Mouse (Mus musculus) liver, embryonic 14.5 days (tissue): Measurements from ENCODE around the gene Fcgr1.
"Not testable (repeated sequence)": the region's sequence is repeated elsewhere in the genome, so short reads cannot be mapped to it uniquely, and the experiment has no call there.

ENCODE experiments used
- CTCF ChIP-seq: IDR thresholded peaks from 2 replicates; pipeline ENCODE4 v1.5.1; 2016; ENCODE audit warnings: antibody characterized with exemption, low read depth, control low read depth
- EP300 ChIP-seq: IDR thresholded peaks from 2 replicates; pipeline ENCODE4 v1.6.1; 2016; ENCODE audit warnings: antibody characterized with exemption, low read depth

GRCm38 (mm10) chr3:96246018-96246417 is 47.8 kb downstream of the Fcgr1 start:
- not testable (repeated sequence) for TF ChIP-seq CTCF
- 0 out of 2 replicates have a peak, but pooled peaks have one; percentile 4 for TF ChIP-seq EP300
